Mouse (Mus musculus) splenic B cell, adult 2 months (primary cell): Measurements from ENCODE around the gene Dis3l2.

ENCODE experiments used
- DNase-seq: peaks from one replicate; pipeline ENCODE4 v3.0.0-alpha.2; 2011; ENCODE audit warnings: low read depth, low spot score
- H3K27me3 ChIP-seq: 2 replicates; pipeline ENCODE4 v1.6.1; 2012; ENCODE audit warnings: mild to moderate bottlenecking, low read length, moderate library complexity, mixed read lengths; ENCODE audit not compliant: control insufficient read depth, poor library complexity, insufficient read depth, severe bottlenecking
- H3K36me3 ChIP-seq: 2 replicates; pipeline ENCODE4 v1.6.1; 2012; ENCODE audit warnings: mild to moderate bottlenecking, low read length, moderate library complexity, mixed read lengths; ENCODE audit not compliant: control insufficient read depth, poor library complexity, insufficient read depth, severe bottlenecking

Dis3l2 gene

DNA sequence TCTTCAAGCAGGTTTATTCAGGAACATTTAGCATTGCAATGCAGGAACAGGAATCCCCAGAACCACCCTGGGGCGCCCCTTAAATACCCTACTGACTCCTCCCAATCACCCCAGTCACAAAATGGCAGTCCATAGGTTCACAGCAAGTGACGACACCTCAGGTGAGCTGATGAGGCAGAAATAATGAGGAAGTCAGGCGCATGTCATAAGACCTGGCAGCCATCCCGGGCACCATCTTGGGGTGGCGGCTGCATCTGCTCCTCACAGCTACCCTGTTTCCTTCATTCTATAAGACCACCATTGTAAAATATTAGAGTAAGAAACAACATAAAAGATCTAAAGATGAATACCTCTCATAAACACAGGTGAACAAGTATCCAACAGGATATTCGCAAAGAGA, 58.6 kb downstream of the Dis3l2 start:
- H3K27me3 ChIP-seq, result no peaks in the 10 kb centered on the region
- no peak for DNase-seq
- H3K36me3 ChIP-seq, result peaks cover 2% of the 10 kb centered on the region; the same call in 1 of the 2 replicates

DNA sequence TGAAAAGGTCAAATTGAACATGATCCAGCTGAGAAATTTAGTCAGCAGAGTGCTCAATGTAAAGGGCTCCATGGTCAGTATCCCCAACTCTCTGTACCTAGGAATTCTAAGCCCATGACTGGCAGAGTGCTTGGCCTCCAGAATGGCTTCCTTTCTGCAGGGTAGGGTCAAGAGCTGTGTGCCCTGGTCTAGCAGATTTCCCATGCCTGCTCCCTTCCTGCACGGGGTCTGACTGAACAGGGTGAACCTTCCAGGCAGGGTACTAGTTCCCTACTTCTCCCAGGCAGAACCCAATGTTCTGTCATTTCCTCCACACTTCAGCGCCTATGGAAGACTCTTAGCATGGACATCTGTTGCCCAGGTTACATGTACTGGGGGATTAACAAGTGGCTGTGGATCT, 97.6 kb downstream of the Dis3l2 start:
- H3K27me3 ChIP-seq, result no peaks in the 10 kb centered on the region
- no peaks in the 10 kb centered on the region; the same call in 1 of the 2 replicates for H3K36me3 ChIP-seq
- no peak for DNase-seq

DNA sequence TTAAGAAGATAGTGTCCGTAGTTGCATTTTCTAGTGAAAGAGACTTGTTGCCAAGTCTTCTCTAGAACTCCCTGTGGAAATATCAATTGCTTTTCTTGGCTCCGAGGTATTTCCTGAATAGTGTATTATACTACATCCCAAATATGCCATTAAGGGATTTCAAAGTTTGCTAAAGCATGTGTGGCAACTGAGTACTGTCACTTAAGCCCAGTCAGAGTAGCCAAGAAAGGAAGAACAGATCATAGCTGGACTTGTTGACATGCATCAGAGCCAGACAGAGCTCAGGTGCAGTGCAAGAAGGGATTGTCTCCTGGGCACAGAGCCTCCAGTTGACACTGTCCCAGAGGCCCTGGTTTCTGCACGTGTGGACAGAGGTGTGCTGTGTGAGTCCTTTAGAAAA, 108.1 kb downstream of the Dis3l2 start:
- H3K36me3 ChIP-seq, result no peaks in the 10 kb centered on the region
- DNase-seq, result no peak
- no peaks in the 10 kb centered on the region for H3K27me3 ChIP-seq

DNA sequence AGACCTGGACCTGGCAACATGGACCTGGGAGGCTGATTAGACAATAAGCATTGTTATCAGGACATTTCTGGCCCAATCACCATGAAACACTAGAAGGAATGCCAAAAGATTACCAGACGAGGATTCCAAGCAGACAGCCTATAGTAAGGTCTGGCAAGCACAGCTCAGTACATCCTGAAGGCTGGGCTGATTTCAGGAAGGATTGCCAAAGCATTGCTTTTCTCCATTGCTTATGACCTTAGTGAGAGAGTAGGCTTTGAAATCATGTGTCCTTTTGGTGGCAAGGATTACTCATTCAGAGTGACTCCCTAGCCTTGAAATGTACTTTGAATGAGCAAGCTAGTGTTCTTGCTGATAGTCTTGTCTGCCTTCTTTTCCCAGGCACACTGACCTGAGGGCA, 118.7 kb downstream of the Dis3l2 start:
- DNase-seq, result no peak
- H3K27me3 ChIP-seq, result no peaks in the 10 kb centered on the region
- H3K36me3 ChIP-seq, result peaks cover 1% of the 10 kb centered on the region; the same call in 1 of the 2 replicates

DNA sequence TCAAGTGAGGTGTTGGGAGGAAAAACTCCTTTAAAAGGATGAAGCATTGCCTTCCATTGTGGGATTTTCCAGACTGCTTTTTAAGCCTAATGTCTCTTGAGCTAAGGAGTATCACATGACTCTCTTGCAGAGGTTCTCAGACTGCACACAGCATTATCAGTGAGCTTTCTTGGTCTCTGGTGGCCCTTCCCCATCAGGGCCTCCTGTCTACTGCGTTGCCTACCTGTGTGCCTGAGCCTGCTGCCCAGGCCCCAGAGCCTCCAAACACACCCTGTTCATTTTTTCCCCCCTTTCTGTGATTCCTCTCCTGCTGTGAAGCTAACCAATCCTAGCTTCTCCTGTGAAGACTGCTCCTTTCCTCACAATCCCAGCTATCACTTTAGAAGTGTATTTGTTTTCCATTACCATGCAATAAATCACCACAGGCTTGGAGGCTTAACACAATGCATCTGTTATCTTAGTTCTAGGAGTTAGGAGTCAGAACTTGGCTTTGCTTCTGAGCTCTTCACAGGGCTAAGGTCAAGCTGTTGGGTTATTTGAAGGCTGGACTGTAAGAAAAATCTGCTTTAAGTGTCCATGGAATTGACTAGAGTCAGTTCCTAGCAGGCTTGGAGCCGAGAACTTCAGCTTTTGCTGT, 130.9 kb downstream of the Dis3l2 start:
- no peak for DNase-seq
- H3K27me3 ChIP-seq, result no peaks in the 10 kb centered on the region

DNA sequence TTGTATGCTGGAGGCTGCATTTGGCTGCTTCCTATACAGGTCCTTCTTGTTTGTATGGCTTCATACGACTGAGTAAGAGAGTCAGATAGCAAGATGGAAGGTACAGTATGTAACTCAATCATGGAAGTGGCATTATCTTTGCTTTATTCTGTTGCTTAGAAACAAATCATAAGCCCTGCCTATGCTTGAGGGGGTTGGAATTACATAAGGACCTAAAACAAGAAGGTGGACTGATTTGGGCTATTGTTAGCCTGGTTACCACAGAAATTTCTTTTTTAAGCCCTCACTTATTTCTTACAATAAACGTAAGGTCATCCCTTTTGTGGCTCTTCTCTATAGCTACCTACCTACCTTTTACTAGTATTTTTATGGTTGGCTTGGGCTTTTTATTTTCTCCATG, 131.4 kb downstream of the Dis3l2 start:
- no peak for DNase-seq
- Histone ChIP-seq H3K27me3 (no peaks in the 10 kb centered on the region), H3K36me3 (no peaks in the 10 kb centered on the region)

More for the DNA sequence above, 130.9 kb downstream of the Dis3l2 start:
- no peaks in the 10 kb centered on the region for H3K36me3 ChIP-seq

DNA sequence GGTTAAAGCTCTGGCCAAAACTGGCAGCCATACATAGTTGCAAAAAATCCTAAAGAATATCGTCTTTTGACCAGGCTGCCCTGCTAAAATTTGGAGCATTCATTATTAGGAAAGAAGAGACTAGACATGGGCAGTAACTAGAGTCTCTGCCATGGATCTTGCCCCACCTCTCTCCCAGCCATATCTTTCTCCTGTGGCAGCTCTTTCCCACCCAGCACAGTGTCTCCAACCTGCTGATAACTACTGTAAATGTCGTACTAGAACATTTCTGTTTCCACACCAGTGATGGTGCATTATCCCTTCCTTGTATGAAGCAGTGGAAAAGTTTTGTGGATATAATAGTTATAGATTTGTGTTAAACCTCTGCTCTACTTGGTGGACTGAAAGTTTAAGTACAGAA, 147.1 kb downstream of the Dis3l2 start:
- H3K27me3 ChIP-seq, result no peaks in the 10 kb centered on the region
- H3K36me3 ChIP-seq, result no peaks in the 10 kb centered on the region
- DNase-seq, result no peak

DNA sequence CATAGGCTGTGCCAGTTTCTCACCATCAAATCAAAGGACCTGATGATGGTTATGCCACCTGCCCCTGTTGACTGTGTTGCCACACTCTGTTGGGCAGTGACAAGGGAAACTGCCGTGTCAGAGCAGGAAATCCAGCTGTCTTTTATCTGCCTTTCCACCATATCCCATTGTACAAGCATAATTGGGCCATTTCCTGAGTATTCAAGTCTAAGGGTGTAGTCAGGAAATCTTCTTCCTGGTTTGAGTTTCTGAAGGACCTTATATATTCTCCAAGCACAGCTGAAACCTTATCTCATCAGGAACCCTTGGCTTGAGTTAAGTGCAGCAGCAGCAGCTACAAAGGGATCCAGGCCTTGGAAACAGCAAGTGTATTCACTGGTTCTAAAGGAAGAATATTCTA, 155.3 kb downstream of the Dis3l2 start:
- no peaks in the 10 kb centered on the region for H3K27me3 ChIP-seq
- peaks cover 7% of the 10 kb centered on the region; the same call in 1 of the 2 replicates for H3K36me3 ChIP-seq
- DNase-seq, result no peak

DNA sequence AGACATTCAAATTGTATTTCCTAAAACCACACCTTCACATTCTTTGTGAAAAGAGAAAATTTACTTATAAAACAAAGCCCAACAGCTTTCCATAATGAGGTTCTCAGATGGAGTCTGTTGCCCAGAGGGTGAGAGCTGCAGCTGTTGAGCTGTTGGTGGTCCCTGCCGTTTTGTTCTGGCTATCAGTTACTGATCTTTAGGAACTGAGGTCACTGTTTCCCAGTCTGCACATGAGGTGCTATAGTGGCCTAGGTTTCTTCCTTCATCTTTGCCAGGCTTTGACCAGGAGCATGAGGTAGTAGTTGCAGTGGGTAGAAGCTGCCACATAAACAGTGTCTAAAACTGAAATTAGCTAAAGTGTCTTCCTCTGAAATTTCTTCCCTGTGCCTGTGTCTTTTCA, 155.8 kb downstream of the Dis3l2 start:
- DNase-seq, result no peak
- H3K36me3 ChIP-seq, result peaks cover 7% of the 10 kb centered on the region; the same call in 1 of the 2 replicates
- no peaks in the 10 kb centered on the region for H3K27me3 ChIP-seq

DNA sequence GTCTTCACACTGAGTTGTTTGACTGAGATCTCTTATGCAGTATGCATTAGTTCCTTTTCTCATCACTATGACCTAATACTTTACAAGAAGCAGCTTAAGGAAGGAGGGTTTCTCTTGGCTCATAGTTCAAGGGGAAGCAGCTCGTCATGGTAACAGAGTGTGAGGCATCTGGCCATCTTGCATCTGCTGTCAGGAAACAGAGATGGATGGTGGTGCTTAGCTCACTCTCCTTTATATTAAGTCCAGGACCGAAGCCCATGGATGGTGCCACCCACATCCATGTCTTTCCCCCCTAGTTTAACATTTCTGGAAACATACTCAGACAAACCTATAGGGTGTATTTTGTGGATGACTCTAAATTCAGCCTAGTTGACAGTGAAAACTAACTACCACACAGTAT, 170.1 kb downstream of the Dis3l2 start:
- no peaks in the 10 kb centered on the region for H3K27me3 ChIP-seq
- no peaks in the 10 kb centered on the region for H3K36me3 ChIP-seq
- no peak for DNase-seq

DNA sequence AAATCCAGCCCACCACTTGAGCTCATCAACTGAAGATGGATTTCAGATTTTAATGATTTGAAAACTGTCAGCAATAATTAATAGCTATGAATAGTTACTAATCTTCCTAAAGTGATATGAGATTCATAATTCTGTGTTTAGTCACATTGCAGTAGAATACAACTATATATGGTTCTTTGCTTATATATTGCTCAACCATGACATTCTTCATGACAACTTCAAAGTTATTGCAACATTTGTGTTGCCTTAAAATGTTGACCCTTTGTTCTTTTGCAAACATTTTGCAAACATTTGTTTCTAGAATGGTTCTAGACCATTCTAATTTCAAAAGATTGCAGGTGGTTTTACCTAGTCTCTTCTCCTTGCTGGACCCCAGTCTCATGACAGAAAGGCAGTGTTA, 175.1 kb downstream of the Dis3l2 start:
- Histone ChIP-seq H3K27me3 (no peaks in the 10 kb centered on the region), H3K36me3 (no peaks in the 10 kb centered on the region)

DNA sequence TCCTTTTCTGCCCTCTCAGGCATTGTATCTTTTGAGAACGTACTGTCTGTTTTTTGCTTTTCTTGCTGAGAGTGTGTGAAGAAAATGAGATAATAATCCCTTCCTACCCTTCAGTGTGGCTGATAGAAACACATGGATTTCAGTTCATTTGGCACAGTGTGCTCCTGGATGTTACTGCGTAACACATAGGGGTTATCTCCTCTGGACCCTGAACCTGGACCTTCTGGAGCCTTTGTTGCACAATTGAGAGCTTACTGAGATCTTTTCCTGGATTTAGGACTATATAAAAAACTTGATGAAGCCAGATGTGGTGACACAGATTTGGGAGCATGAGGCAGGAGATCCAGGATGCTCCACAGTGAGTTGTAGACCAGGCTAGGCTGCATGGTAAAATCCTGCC, 175.9 kb downstream of the Dis3l2 start:
- DNase-seq, result no peak
- H3K36me3 ChIP-seq, result no peaks in the 10 kb centered on the region
- H3K27me3 ChIP-seq, result no peaks in the 10 kb centered on the region

More for the DNA sequence above, 175.1 kb downstream of the Dis3l2 start:
- no peak for DNase-seq

DNA sequence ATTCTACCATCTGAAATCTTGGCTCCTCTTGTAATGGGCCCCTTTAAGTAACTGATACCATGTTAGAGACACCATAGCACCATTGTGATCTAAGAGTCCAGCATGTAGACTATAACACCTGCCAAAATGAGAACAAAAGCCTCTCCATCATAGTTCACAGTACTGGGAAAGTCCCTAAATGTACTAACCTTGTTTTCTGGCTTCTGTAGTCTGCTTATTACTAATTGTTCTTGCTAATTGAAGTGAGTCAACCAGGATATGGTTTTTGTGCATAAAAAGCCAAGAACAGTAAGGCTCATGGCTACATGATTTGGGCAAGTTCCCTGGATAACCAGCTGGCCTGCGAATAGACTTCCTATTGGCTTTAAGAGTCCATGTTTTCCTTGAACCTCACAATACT, 183.5 kb downstream of the Dis3l2 start:
- H3K36me3 ChIP-seq, result no peaks in the 10 kb centered on the region
- no peak for DNase-seq
- no peaks in the 10 kb centered on the region for H3K27me3 ChIP-seq

DNA sequence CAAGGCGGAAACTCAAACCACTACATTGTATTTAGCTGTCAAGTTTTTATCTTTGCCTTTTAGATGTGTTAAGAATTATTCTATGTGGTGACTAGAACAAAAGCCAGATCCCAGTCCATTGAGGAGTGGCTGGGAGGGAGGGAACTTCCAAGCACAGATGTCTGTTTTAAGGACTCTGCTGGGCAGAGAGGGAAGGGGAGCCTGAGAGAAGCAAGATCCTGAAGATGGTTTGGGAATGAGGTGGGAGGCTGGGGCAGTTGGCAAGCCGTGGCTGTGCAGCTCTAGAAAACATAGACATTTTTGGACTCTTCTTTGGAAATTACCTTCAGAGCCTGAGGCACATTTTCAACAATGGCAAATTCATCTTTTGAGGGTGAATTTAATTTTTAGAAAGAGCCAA, 208.9 kb downstream of the Dis3l2 start:
- H3K36me3 ChIP-seq, result no peaks in the 10 kb centered on the region
- no peaks in the 10 kb centered on the region for H3K27me3 ChIP-seq
- DNase-seq, result no peak

DNA sequence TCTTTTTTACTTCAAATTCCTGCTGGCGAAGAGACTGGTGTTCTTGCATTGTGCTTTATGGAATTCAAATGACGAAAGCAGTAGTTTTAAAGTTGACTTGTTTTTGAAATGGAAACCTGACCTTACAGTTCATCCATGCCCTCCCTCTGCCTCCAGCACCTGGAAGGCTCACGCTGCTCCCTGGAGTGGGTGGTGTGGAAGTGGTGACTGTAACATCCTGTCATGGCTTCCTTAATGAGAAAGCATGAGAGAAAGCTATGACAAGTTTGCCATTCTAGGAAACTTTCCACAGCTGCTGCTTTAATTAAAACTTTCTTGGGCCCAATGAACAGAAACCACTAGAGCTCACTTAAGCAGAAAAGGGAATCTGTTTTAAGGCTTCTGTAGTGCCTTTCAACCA, 210.3 kb downstream of the Dis3l2 start:
- DNase-seq, result no peak
- H3K27me3 ChIP-seq, result no peaks in the 10 kb centered on the region
- H3K36me3 ChIP-seq, result no peaks in the 10 kb centered on the region

DNA sequence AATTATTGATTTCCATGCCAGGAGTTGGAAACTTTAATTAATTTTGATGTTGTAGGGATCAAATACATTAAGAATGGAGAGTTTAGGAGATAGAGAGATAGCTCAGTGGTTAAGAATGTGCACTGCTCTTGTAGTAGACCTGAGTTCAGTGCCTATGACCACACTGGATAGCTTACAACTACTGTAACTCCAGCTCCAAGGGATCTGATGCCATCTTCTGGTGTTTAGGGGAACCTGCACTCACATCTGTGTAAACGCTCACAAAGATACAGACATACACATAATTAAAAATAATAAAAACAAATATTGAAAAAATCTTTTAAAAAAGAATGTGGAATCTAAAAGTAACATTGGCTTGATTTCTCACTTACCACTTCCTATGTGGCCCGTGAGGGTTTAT, 211.1 kb downstream of the Dis3l2 start:
- no peaks in the 10 kb centered on the region for H3K36me3 ChIP-seq
- no peak for DNase-seq
- no peaks in the 10 kb centered on the region for H3K27me3 ChIP-seq
